Mouse (Mus musculus) small intestine, adult 10 weeks (tissue): ENCODE measurements around the gene Rad9a. TPM values are rescaled to one million over a fixed set of nuclear protein-coding genes. Genes with fewer than 3 reads are reported as not detected.

Experiments
- polyA plus RNA-seq: library from polyadenylated mRNA; stranded (reverse); fragments of 350-450 nt; fragmentation: Illumina TruSeq; extraction: RNeasy Lipid Tissue Mini Kit (QIAGEN cat#74804); gene quantifications from one replicate; pipeline ENCODE4 v1.2.3, GENCODE M21; 2014; ENCODE audit warnings: low replicate concordance

Gene Rad9a
- polyA plus RNA-seq, result 1.7 TPM

GRCm38 (mm10) chr19:4201291-4201909 lies at the start of gene Rad9a:
Gene Rad9a (minus strand): TSS chr19:4201662.

GRCm38 (mm10) chr19:4231253-4232185 lies 30.1 kb upstream of the Rad9a start, which contains the start of gene Pold4:
Gene Pold4 (plus strand): TSS chr19:4231899.

GRCm38 (mm10) chr19:4214071-4214770 lies 12.8 kb upstream of the Rad9a start, which contains the start of the genes Clcf1 and AC109138.7:
Gene Clcf1 (plus strand): TSS chr19:4214238.
Gene AC109138.7 (plus strand): TSS chr19:4214357.

GRCm38 (mm10) chr19:4191528-4192250 lies 9.8 kb downstream of the Rad9a start, which contains the start of gene Ppp1ca:
Gene Ppp1ca (plus strand): TSS chr19:4192065.

GRCm38 (mm10) chr19:4190831-4191334 lies 10.6 kb downstream of the Rad9a start, which contains the start of gene Tbc1d10c:
Gene Tbc1d10c (minus strand): TSS chr19:4191284.

GRCm38 (mm10) chr19:4175368-4175947 lies 26.0 kb downstream of the Rad9a start, which contains the start of gene Carns1:
Gene Carns1 (minus strand): TSS chr19:4175479.

GRCm38 (mm10) chr19:4162646-4163542 lies 38.6 kb downstream of the Rad9a start, which contains the start of gene Rps6kb2:
Gene Rps6kb2 (minus strand): TSS chr19:4163354.

GRCm38 (mm10) chr19:4153232-4153654 lies 48.2 kb downstream of the Rad9a start, which contains the start of gene Ptprcap:
Gene Ptprcap (plus strand): TSS chr19:4153604.

GRCm38 (mm10) chr19:4148491-4148806 lies 53.0 kb downstream of the Rad9a start, which contains the start of gene Coro1b:
Gene Coro1b (plus strand): TSS chr19:4148619.

Other genes with a start within 250 kb of the Rad9a start
- gene Aldh3b3, start 243.0 kb downstream of the Rad9a start, polyA plus RNA-seq, result not detected
- gene Aldh3b2, start 229.3 kb downstream of the Rad9a start, polyA plus RNA-seq, result not detected
- 5.0 TPM for gene Acy3, start 215.1 kb downstream of the Rad9a start, polyA plus RNA-seq
- gene Tbx10, start 208.9 kb downstream of the Rad9a start, polyA plus RNA-seq, result not detected
- not detected for gene Nudt8, start 201.1 kb downstream of the Rad9a start, polyA plus RNA-seq
- 0.19 TPM for gene Gm49405, start 201.0 kb downstream of the Rad9a start, polyA plus RNA-seq
- not detected for gene Doc2g, start 198.3 kb downstream of the Rad9a start, polyA plus RNA-seq
- 2.5 TPM for gene Ndufv1, start 188.9 kb downstream of the Rad9a start, polyA plus RNA-seq
- gene Gstp1, start 163.7 kb downstream of the Rad9a start, polyA plus RNA-seq, result 15.3 TPM
- gene Gstp2, start 155.6 kb downstream of the Rad9a start, polyA plus RNA-seq, result 8.5 TPM
- not detected for gene Gstp3, start 142.1 kb downstream of the Rad9a start, polyA plus RNA-seq
- not detected for gene Cabp2, start 120.1 kb downstream of the Rad9a start, polyA plus RNA-seq
- gene Cdk2ap2, start 104.5 kb downstream of the Rad9a start, polyA plus RNA-seq, result 2.9 TPM
- gene Pitpnm1, start 101.7 kb downstream of the Rad9a start, polyA plus RNA-seq, result 0.93 TPM
- not detected for gene Aip, start 75.8 kb downstream of the Rad9a start, polyA plus RNA-seq
- not detected for gene Gpr152, start 61.9 kb downstream of the Rad9a start, polyA plus RNA-seq
- gene Cabp4, start 57.6 kb downstream of the Rad9a start, polyA plus RNA-seq, result 0.71 TPM
- gene Coro1b, start 53.0 kb downstream of the Rad9a start, polyA plus RNA-seq, result 9.9 TPM
- gene Ptprcap, start 48.1 kb downstream of the Rad9a start, polyA plus RNA-seq, result 1.9 TPM
- gene Rps6kb2, start 38.3 kb downstream of the Rad9a start, polyA plus RNA-seq, result 1.9 TPM
- gene Carns1, start 26.2 kb downstream of the Rad9a start, polyA plus RNA-seq, result 0.67 TPM
- 0.56 TPM for gene Tbc1d10c, start 10.4 kb downstream of the Rad9a start, polyA plus RNA-seq
- 39.0 TPM for gene Ppp1ca, start 9.6 kb downstream of the Rad9a start, polyA plus RNA-seq
- gene Clcf1, start 12.6 kb upstream of the Rad9a start, polyA plus RNA-seq, result 0.33 TPM
- gene AC109138.7, start 12.7 kb upstream of the Rad9a start, polyA plus RNA-seq, result not detected
- not detected for gene Pold4, start 30.2 kb upstream of the Rad9a start, polyA plus RNA-seq
- 4.9 TPM for gene Ssh3, start 67.5 kb upstream of the Rad9a start, polyA plus RNA-seq
- gene Ankrd13d, start 81.5 kb upstream of the Rad9a start, polyA plus RNA-seq, result not detected
- gene Grk2, start 104.6 kb upstream of the Rad9a start, polyA plus RNA-seq, result 13.4 TPM
- 54.0 TPM for gene Kdm2a, start 196.6 kb upstream of the Rad9a start, polyA plus RNA-seq
- 3.1 TPM for gene Rhod, start 237.8 kb upstream of the Rad9a start, polyA plus RNA-seq